Mouse (Mus musculus) c-Kit-positive CD71-positive TER-119-positive erythroid progenitor cells, embryonic 14.5 days (primary cell): ENCODE results near the gene Camk1d.

Experiments
- DNase-seq: peaks from one replicate; pipeline ENCODE4 v3.0.0-alpha.2; 2013; ENCODE audit warnings: low spot score

Camk1d gene

GRCm38 (mm10) chr2:5714211-5715053, at the start of gene Camk1d:
Gene Camk1d (minus strand): TSS chr2:5714515.
- DNase-seq, result peak; percentile 33

DNA sequence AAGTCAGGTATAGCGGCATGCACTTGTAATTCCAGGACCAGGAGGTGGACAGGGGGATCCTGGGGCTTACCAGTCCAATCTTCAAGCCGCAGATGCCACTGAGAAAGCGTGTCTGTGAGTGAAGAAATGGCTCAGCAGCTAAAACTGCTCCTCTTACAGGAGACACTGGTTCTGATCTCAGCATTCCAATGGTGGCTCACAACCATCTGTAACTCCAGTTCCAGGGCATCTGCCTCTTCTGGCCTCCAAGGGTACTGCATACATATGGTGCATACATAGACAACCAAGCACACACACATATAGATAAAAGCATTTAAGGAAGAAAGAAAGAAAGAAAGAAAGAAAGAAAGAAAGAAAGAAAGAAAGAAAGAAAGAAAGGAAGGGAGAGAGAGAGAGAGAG, 47.7 kb upstream of the Camk1d start:
- DNase-seq, result no peak

DNA sequence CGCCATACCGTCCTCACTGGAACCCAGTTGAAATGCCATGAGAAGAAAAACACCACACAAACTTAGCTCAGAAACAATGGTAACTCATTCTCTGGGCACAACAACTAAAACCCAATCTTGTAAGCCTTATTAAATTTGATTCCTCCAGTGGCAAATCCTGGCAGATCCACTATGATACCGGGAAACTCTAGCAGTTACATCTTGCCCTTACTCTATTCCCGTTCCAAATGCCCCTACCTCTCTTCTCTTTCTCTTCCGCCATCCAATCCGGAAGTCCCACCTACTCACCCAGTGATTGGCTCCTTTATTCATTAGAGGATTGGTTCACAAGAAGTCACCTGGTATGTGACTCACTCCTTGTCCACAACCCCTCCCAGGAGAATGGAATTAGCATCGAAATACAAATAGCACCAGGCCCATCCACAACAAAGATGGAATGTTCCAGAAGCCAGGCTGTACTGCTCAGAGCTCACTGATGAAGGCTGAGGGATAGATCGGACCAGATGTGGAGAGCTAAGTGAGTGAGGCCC, 46.2 kb upstream of the Camk1d start:
- DNase-seq, result no peak

DNA sequence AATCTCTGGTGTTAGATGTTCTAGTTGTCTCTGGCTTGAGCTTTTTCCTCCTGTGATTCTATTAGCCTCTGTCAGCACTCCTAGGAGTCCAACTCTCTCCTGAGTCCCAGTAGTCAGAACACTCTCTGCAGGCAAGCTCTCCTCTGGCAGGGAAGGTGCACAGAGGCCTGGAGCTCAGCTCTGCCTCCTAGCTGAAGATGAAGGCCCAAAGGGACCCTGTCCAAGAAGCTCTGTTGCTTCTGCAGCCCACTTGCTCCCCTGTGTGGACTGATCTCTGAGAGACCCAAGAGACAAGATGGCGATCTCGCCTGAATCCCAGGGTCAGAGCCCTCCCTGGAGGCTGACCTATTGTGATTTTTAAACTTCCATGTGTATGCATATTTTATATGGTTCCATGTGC, 44.3 kb upstream of the Camk1d start:
- no peak for DNase-seq

DNA sequence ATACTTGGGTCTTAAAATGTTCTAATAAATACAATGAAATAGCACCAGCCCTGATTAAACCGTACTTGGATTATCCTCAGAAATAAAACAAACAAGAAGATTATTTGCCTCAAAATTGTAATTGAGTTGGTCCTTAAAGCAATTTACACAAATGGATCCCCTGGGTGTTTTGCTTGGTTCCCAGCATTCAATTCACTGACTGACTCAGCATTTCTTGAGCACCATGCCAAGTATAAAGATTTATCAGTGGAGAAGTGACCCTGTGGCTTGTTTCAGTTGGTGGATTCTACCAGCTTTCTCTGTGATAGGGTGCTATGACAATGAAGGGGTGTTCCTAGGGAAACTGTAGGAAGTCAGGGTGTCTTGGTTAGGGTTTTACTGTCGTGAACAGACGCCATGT, 36.6 kb upstream of the Camk1d start:
- DNase-seq, result no peak

DNA sequence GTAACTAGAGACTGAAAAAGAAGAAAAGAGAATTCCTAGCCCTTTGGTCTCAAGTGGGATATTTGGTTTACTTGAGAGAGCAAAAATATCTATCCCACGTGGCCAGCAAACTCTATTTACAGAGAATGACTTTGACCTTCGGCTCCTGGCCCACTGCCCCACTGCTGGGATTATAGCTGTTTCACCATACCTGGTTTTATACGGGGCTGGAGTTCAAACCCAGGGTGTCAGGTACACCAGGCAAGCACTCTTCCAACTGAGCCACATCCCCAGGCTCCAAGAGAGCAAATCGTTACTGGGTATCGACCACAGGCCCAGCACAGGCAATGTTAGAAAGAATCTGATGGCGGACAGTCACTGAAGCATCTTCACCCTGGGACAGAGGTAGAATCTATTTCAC, 34.9 kb upstream of the Camk1d start:
- no peak for DNase-seq

- no peak for DNase-seq
These were observed 33.3 kb upstream of the Camk1d start for GRCm38 (mm10) chr2:5747545-5748043.

GRCm38 (mm10) chr2:5746529-5746928, 32.2 kb upstream of the Camk1d start:
- DNase-seq, result no peak

DNA sequence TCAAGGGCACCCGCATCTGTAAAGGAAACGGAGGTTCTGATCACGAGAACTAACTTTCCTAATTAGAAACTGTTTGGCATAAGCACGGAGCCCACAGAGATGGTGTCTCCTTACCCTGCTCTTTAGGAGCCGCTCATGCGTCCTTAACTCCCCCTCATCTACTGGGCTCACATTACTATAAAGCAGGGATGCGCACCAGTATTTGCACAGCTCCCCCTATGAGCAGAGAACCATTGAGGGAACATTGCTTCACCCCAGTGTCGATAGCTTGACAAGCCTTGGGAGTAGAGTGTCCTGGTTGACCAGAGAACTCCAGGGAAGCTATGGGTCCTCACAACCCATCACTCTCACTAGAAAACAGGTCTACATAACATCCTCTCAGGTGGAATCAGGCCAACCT, 29.6 kb upstream of the Camk1d start:
- no peak for DNase-seq

GRCm38 (mm10) chr2:5740913-5741312, 26.6 kb upstream of the Camk1d start:
- no peak for DNase-seq

GRCm38 (mm10) chr2:5735881-5736280, 21.6 kb upstream of the Camk1d start:
- DNase-seq, result no peak

- no peak for DNase-seq
These were observed 19.2 kb upstream of the Camk1d start for GRCm38 (mm10) chr2:5733300-5734085.

DNA sequence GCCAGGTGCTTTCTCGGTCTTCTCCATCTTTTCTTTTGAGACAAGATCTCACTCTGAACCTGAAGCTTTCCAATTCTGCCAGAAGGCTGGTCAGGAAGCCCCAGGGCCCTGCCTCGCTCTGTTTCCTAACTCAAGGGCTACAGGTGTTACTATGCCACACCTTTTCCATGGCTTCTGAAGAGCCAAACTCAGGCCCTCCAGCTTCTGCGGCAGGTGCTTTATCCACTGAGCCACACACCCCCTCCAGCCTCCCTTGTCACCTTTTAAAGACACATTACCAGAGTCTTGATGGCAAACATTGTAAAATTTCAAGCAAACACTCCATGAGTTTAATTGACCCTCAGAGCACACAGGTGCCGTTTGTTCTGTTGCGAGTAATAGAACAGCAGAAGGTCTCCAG, 17.7 kb upstream of the Camk1d start:
- DNase-seq, result no peak

DNA sequence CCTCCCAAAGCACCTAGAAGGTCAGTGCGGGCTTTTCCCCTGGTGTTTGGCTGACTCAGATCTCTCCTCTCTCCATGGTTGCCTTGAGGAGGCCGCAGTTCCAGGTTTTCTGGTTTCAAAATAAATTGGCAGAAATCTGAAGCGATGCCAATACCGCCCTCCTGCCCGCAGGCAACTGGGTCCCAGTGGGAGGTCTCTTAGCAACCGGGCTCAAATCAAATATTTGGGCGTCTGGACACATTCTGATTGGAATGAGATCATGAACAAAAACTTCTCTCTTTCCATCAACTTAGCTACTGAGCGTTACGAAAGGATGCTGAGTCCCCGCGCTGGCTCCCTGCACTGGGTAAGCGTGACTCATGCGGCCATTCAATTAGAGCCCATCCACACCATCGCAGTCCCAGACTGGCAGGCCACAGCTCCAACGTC, 16.1 kb upstream of the Camk1d start:
- no peak for DNase-seq

GRCm38 (mm10) chr2:5729931-5730330, 15.6 kb upstream of the Camk1d start:
- no peak for DNase-seq

GRCm38 (mm10) chr2:5725028-5725701, 10.8 kb upstream of the Camk1d start:
- no peak for DNase-seq

DNA sequence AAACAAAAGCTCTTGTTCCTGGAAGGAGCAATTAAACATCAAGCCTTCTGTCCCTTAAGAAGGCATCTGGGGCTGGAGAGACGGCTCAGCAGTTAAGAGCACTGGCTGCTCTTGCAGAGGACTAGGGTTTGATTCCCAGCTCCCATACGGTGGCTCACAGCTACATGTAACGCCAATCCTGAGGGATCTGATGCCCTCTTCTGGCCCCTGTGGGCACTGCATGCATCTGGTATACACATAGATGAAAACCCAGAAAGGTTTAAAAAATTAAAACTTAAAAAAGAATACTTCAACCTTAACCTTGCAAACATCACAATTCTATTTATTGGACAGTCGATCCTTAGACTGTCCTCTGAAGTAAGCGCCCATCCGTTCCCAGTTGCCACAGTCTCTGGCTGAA, 3.4 kb upstream of the Camk1d start:
- DNase-seq, result no peak

GRCm38 (mm10) chr2:5715544-5715943, 1.2 kb upstream of the Camk1d start:
- DNase-seq, result no peak

DNA sequence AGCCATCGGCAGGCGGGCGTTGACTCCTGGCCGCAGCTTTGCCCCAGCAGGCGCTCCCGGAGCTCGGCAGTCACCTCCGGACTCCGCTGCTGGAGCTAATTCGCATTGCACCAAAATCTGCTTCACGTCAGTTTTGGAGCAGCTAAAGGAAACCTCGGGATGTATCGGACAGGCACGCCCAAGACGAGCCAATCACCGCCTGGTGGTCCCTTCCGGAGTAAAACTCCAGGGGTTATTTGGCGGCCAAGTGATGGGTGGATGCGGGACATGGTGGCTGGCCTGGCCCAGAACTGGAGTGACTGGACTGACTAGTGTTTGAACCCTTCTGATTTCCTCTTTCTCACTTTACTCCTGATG, 717 bp upstream of the Camk1d start:
- DNase-seq, result no peak

DNA sequence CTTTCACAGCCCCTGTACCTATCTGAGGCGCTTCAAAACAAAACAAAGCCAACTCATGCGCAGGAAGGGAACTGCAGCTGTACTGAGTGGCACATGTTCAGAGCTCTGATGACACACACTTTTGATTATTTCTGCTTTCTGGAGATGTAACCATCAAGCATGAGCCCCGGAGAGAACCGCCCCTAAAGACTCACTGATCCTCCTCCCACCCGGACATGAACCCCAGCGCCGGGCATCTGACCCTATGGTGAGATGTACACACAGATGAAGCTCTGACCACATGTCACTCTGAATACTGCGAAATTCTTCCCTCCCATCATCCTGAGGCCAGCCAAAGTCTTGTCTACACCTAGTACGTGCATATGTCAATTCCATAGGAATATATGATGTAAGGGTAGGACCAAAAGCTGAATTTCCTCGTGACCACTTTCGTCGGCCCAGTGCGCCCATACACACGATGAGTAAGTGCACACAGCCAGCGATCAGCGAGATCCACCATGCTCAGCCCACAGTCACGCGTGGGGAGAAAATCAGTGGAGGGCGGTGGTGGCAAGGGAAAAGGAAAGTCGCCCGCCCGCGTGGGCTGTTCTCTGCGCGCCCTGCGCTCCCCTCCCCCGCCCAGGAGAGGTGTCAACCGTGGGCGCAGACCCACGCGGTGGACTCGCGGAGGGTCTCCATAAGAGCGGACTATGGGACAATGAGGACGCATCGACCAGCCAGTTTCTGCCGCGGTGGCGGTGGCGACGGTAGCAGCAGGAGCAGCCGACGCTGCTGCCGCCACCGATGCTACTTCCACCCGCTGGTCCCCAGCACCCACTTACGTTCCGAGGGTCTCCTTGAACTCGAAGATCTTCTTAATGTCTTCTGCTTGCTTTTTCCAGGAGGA, 747 bp downstream of the Camk1d start:
- no peak for DNase-seq

DNA sequence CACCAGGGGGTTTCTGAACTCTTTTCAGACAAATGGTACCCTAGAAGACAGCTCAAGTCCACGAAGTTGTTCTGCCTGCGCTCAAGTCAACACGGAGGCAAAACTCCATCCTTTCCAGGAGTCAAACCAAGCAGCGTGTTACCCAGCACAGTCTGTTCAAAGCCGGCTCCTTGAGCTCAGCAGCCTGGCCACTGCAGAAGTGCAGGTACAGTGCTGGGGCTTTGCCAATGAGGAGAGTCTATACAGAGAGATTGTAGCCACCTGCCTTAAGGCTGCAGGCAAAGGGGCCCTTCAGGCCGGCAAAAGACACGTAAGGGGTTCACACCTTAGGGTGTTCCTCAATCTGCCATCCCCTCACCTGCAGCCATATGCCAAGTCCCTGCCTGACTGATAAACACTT, 2.1 kb downstream of the Camk1d start:
- DNase-seq, result no peak
